Mouse (Mus musculus) hindbrain, embryonic 15.5 days (tissue): Measurements from ENCODE around the gene Armcx5. TPM values are rescaled to one million over a fixed set of nuclear protein-coding genes. Genes with fewer than 3 reads are reported as not detected.
A peak's percentile ranks its signal among the peaks of the same experiment; 100 is the strongest.
"Not testable (repeated sequence)": the region's sequence is repeated elsewhere in the genome, so short reads cannot be mapped to it uniquely, and the experiment has no call there.

Experiments used
- ATAC-seq: fragments of 200-750 bp; cut with Nextera tagmentation; 2 replicates; pipeline ENCODE4 v1.8.0; 2017; ENCODE audit warnings: low read depth, moderate number of reproducible peaks, moderate TSS enrichment; ENCODE audit not compliant: low FRiP score
- H3K27ac ChIP-seq: fragments of 300-500 bp; sonication (generic); replicated peaks from 2 replicates; pipeline ENCODE4 v1.5.1; 2015; ENCODE audit warnings: mild to moderate bottlenecking, inconsistent platforms
- H3K27me3 ChIP-seq: fragments of 300-500 bp; sonication (generic); 2 replicates; pipeline ENCODE4 v1.6.1; 2015; ENCODE audit warnings: control low read depth, inconsistent platforms
- H3K36me3 ChIP-seq: fragments of 300-500 bp; sonication (generic); 2 replicates; pipeline ENCODE4 v1.6.1; 2015; ENCODE audit warnings: control low read depth, inconsistent platforms
- H3K4me1 ChIP-seq: fragments of 300-500 bp; sonication (generic); replicated peaks from 2 replicates; pipeline ENCODE4 v1.6.1; 2015; ENCODE audit warnings: control low read depth, inconsistent platforms
- H3K4me2 ChIP-seq: fragments of 300-500 bp; sonication (generic); 2 replicates; pipeline ENCODE4 v1.6.1; 2015; ENCODE audit warnings: moderate library complexity, mild to moderate bottlenecking, inconsistent platforms
- H3K4me3 ChIP-seq: fragments of 300-500 bp; sonication (generic); 2 replicates; pipeline ENCODE4 v1.5.1; 2015; ENCODE audit warnings: mild to moderate bottlenecking, inconsistent platforms
- H3K9ac ChIP-seq: fragments of 300-500 bp; sonication (generic); 2 replicates; pipeline ENCODE4 v1.6.1; 2015; ENCODE audit warnings: inconsistent platforms
- H3K9me3 ChIP-seq: fragments of 300-500 bp; sonication (generic); 2 replicates; pipeline ENCODE4 v1.6.1; 2016; ENCODE audit warnings: control low read depth, inconsistent platforms
- WGBS: fragments of 180-500 bp; shearing (Covaris S2); methylation state at CpG from one replicate; pipeline ENCODE4 v1.1.7; 2015; 5-methylcytosine and 5-hydroxymethylcytosine counted together
- microRNA counts: library from miRNA; unstranded; fragments of <30 nt; microRNA quantifications from one replicate; lab custom pipeline; 2016
- microRNA-seq: library from miRNA; unstranded; fragments of <30 nt; microRNA quantifications from one replicate; pipeline ENCODE4, GENCODE M21; 2016
- polyA plus RNA-seq: library from polyadenylated mRNA; unstranded; fragments of >200 nt; fragmentation: Nextera tagmentation; extraction: Ambion mirVana; gene quantifications from 2 replicates; pipeline ENCODE4 v1.2.1, GENCODE M21; 2015

Gene Armcx5
- polyA plus RNA-seq, 1 experiment from 2014 or later, result 12.4 TPM

- H3K36me3 ChIP-seq, result no peaks in the 10 kb centered on the region
- no peaks in the 10 kb centered on the region for H3K9me3 ChIP-seq
- no peak overlapping the region for H3K4me2 ChIP-seq
- H3K27me3 ChIP-seq, result no peaks in the 10 kb centered on the region
- no peak for ATAC-seq
- H3K9ac ChIP-seq, result no peak overlapping the region
- H3K4me3 ChIP-seq, result no peak overlapping the region
- WGBS, result 86% methylated on average over 2 of the region's 2 CpGs
- no peaks in the 10 kb centered on the region for H3K4me1 ChIP-seq
- H3K27ac ChIP-seq, result no peak overlapping the region
Observed at GRCm38 (mm10) chrX:135768565-135768964, 26.0 kb downstream of the Armcx5 start.

GRCm38 (mm10) chrX:135791536-135791935 is 49.0 kb downstream of the Armcx5 start:
- H3K27me3 ChIP-seq, result no peaks in the 10 kb centered on the region
- H3K4me3 ChIP-seq, result no peak overlapping the region
- H3K36me3 ChIP-seq, result no peaks in the 10 kb centered on the region
- no peak overlapping the region for H3K9ac ChIP-seq
- H3K27ac ChIP-seq, result no peak overlapping the region
- ATAC-seq, result no peak
- H3K9me3 ChIP-seq, result no peaks in the 10 kb centered on the region
- H3K4me2 ChIP-seq, result no peak overlapping the region
- no peaks in the 10 kb centered on the region for H3K4me1 ChIP-seq

GRCm38 (mm10) chrX:135792326-135792725 is 49.8 kb downstream of the Armcx5 start:
- no peak overlapping the region for H3K9ac ChIP-seq
- 87% methylated on average over 6 of the region's 6 CpGs for WGBS
- ATAC-seq, result no peak
- H3K4me1 ChIP-seq, result no peaks in the 10 kb centered on the region
- H3K4me3 ChIP-seq, result no peak overlapping the region
- H3K27me3 ChIP-seq, result no peaks in the 10 kb centered on the region
- no peak overlapping the region for H3K27ac ChIP-seq
- H3K4me2 ChIP-seq, result no peak overlapping the region
- no peaks in the 10 kb centered on the region for H3K9me3 ChIP-seq
- H3K36me3 ChIP-seq, result no peaks in the 10 kb centered on the region

DNA sequence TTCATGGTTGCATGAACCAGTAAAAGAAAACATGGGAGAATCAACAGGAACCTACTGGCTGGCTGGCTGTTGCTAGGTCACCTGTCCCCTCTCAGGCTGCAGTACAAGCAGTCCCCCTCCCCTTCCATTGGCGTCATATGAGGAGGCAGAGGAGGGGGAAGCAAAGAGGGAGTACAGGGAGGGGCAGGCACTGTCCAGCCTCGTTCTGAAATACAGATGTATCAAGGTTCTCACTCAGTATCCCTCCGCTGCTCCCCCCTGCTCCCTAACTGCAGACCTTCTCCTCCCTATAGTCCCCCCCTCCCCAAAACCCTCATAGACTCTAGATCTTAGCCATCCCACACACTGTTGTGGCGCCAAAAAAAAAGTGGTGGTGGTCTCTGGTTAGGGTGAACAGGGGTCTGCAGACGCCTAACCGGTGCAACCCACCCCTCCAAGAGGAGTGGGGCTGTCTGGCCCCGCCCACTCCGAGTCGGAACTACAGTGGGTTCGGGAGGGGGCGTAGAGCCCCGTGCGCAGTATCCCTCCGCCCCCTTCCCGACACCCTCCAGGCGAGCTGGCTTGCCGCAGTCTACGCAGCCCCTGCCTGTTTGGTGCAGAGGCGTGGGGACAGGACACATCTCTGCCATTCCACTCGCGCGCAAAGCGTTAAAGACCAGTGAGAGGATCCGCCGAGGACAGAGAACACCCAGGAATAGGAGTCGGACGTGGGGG is 53.2 kb downstream of the Armcx5 start:
- 14% methylated on average over 24 of the region's 27 CpGs for WGBS
- Histone ChIP-seq H3K4me2 (peak overlapping the region; percentile 53), H3K4me3 (peak overlapping the region; percentile 62), H3K9ac (peak overlapping the region; percentile 68), H3K27ac (peak overlapping the region; percentile 85)
- peak; percentile 93 for ATAC-seq
- H3K4me1 ChIP-seq, H3K27me3 ChIP-seq, H3K36me3 ChIP-seq, H3K9me3 ChIP-seq: not testable (repeated sequence)

GRCm38 (mm10) chrX:135796305-135797211 is 54.0 kb downstream of the Armcx5 start:
- Histone ChIP-seq H3K4me2 (peak overlapping the region; percentile 53), H3K4me3 (peak overlapping the region; percentile 62), H3K27ac (peak overlapping the region; percentile 85), H3K9ac (peak overlapping the region; percentile 68)
- not testable (repeated sequence) for H3K9me3 ChIP-seq, H3K4me1 ChIP-seq, H3K27me3 ChIP-seq, H3K36me3 ChIP-seq
- ATAC-seq, result peak; percentile 76
- 21% methylated on average over 20 of the region's 26 CpGs for whole genome bisulfite sequencing

MicroRNAs within 50 kb of the gene (microRNA counts, 519-probe panel; counts per million panel counts)
- not detected for microRNA mmu-miR-1970 (lab: Ali Mortazavi, UCI)

Small RNA genes lying within 50 kb of the gene (microRNA-seq; reads per million reads assigned to microRNA genes)
- not detected for gene Mir1970
- gene Mir7646, result not detected

Other genes with a start within 250 kb of the Armcx5 start
- gene AV320801, start 248.1 kb upstream of the Armcx5 start, polyA plus RNA-seq, result not detected in 2 replicates
- not detected in 2 replicates for gene Nxf7, start 144.0 kb upstream of the Armcx5 start, polyA plus RNA-seq
- not detected in 2 replicates for gene Prame, start 115.0 kb upstream of the Armcx5 start, polyA plus RNA-seq
- gene Tcp11x2, start 48.9 kb upstream of the Armcx5 start, polyA plus RNA-seq, result not detected in 2 replicates
- not detected in 2 replicates for gene Tmsb15a, start 17.5 kb upstream of the Armcx5 start, polyA plus RNA-seq
- gene Gprasp1, start within 50 bp of the Armcx5 start, polyA plus RNA-seq, result 224 and 227 TPM in 2 replicates
- 114 and 115 TPM in 2 replicates for gene Bhlhb9, start 54.9 kb downstream of the Armcx5 start, polyA plus RNA-seq
- 193 and 215 TPM in 2 replicates for gene Gprasp2, start 96.3 kb downstream of the Armcx5 start, polyA plus RNA-seq